Mouse (Mus musculus) urinary bladder, adult 2 months (tissue): ENCODE results near the gene Cdk19. TPM values are rescaled to one million over a fixed set of nuclear protein-coding genes. Genes with fewer than 3 reads are reported as not detected.
"Not testable (repeated sequence)": the region's sequence is repeated elsewhere in the genome, so short reads cannot be mapped to it uniquely, and the experiment has no call there.

Experiments used
- DNase-seq: peaks from one replicate; pipeline ENCODE4 v3.0.0; 2022; ENCODE audit warnings: low spot score
- polyA plus RNA-seq: library from polyadenylated mRNA; depleted of rRNA; stranded (reverse); fragments of >200 nt; gene quantifications from 2 replicates; pipeline ENCODE4 v1.2.3, GENCODE M21; 2012; rRNA removed

Gene Cdk19
- polyA plus RNA-seq, 1 experiment = 14.6 TPM

GRCm38 (mm10) chr10:40521579-40521978 is 182.2 kb downstream of the Cdk19 start:
- DNase-seq = no peak

- no peak for DNase-seq
These were observed 184.1 kb downstream of the Cdk19 start for GRCm38 (mm10) chr10:40523312-40523975.

GRCm38 (mm10) chr10:40524032-40524806 is 184.9 kb downstream of the Cdk19 start:
- no peak for DNase-seq

GRCm38 (mm10) chr10:40524991-40525390 is 185.6 kb downstream of the Cdk19 start:
- no peak for DNase-seq

- no peak for DNase-seq
These were observed 186.3 kb downstream of the Cdk19 start for GRCm38 (mm10) chr10:40525616-40526155.

GRCm38 (mm10) chr10:40526301-40526761 is 187.0 kb downstream of the Cdk19 start:
- DNase-seq = no peak

GRCm38 (mm10) chr10:40526986-40527385 is 187.6 kb downstream of the Cdk19 start:
- no peak for DNase-seq

GRCm38 (mm10) chr10:40527573-40527972 is 188.2 kb downstream of the Cdk19 start:
- DNase-seq = no peak

- DNase-seq = no peak
These were observed 189.3 kb downstream of the Cdk19 start for GRCm38 (mm10) chr10:40528668-40529067.

GRCm38 (mm10) chr10:40529617-40530016 is 190.3 kb downstream of the Cdk19 start:
- no peak for DNase-seq

GRCm38 (mm10) chr10:40530661-40531060 is 191.3 kb downstream of the Cdk19 start:
- no peak for DNase-seq

GRCm38 (mm10) chr10:40532586-40532985 is 193.2 kb downstream of the Cdk19 start:
- DNase-seq = not testable (repeated sequence)

Other genes with a start within 250 kb of the Cdk19 start
- 10.9 and 13.4 TPM in 2 replicates for gene Slc16a10, start 197.3 kb upstream of the Cdk19 start, polyA plus RNA-seq
- gene Rpf2, start 92.5 kb upstream of the Cdk19 start, polyA plus RNA-seq = 16.7 and 17.9 TPM in 2 replicates
- 24.5 and 34.0 TPM in 2 replicates for gene Gtf3c6, start 81.5 kb upstream of the Cdk19 start, polyA plus RNA-seq
- 99.7 and 110 TPM in 2 replicates for gene Amd1, start 37.4 kb upstream of the Cdk19 start, polyA plus RNA-seq
- not detected in 2 replicates for gene Slc22a16, start 230.8 kb downstream of the Cdk19 start, polyA plus RNA-seq